Mouse (Mus musculus): Measurements from ENCODE around the gene Bicdl1.

DNA sequence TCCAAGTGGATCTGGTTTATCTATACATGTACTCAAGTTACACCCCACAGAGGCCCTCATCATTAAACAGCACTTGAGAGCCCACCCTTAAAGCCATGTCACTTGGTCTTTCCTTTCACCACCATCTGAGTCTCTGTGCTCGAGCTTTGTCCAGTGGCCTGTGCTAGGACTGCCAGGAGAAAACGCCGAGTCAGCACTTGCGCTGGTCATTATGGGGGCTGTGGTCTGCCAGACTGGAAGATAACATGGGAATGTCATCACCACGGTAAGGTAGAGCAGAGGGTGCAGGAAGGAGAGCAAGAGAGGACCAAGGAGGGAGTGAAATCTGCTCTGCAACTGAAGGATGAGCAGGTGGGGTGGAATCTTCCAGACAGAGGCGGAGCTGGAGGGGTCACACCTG lies 73.1 kb downstream of the Bicdl1 start:
- TF ChIP-seq FLI1 (IDR thresholded peaks at IDR 0.05; ENCODE audit: low read length) (no peak), GATA1 (IDR thresholded peaks at IDR 0.05; ENCODE audit: borderline replicate concordance, low read length) (no peak)

All from megakaryocyte, embryonic 14.5 days (primary cell).